Comparison of ENCODE assay signal across 16 mouse cellular contexts in the genomic region with DNA sequence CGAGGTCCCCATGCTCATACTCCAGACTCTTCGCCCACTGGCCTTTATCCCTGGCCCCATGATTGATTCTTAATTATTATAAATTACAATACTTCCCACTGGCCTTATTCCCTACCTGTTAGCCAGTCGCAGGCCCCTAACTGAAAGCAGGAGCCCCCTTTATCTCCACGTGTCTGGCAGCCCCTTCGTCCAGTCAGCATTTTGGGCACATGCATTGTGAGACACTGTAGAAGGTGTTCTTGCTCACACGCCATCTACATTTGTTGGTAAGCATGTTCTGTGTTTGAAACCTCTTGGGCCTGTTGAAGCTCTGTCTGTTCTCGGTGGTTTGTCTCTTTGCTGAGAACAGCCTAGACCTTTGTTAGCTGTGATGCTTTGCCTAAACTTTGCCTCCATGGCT.
"Had no signal": no experiment of that assay in that cellular context is flagged by ENCODE, and none has a peak within 500 bp of the region (broad histone marks: within the 10 kb centered on the region; RNA-seq: fewer than 3 reads in every experiment).

No protein-coding gene starts in this region.

- H3K4me2 ChIP-seq: intestine, embryonic 15.5 days; limb, embryonic 12.5 days; limb, embryonic 15.5 days; liver, embryonic 11.5 days; lung, embryonic 14.5 days; midbrain, embryonic 13.5 days; neural tube, embryonic 12.5 days had no signal

- H3K9me3 ChIP-seq: intestine, embryonic 15.5 days; limb, embryonic 12.5 days; limb, embryonic 15.5 days; midbrain, embryonic 13.5 days; neural tube, embryonic 12.5 days had no signal

- H3K27me3 ChIP-seq: intestine, embryonic 15.5 days; limb, embryonic 12.5 days; limb, embryonic 15.5 days; midbrain, embryonic 13.5 days; neural tube, embryonic 12.5 days had no signal

- H3K36me3 ChIP-seq: intestine, embryonic 15.5 days; limb, embryonic 12.5 days; limb, embryonic 15.5 days; midbrain, embryonic 13.5 days; neural tube, embryonic 12.5 days had no signal

- ATAC-seq: intestine, embryonic 15.5 days; liver, postnatal 0 days; midbrain, embryonic 13.5 days had no signal

- H3K9ac ChIP-seq: intestine, embryonic 15.5 days; limb, embryonic 12.5 days; limb, embryonic 15.5 days; liver, embryonic 14.5 days; liver, postnatal 0 days; lung, embryonic 14.5 days; midbrain, embryonic 13.5 days; neural tube, embryonic 12.5 days had no signal

- H3K4me3 ChIP-seq: intestine, embryonic 15.5 days; limb, embryonic 12.5 days; limb, embryonic 15.5 days; midbrain, embryonic 13.5 days; neural tube, embryonic 12.5 days had no signal

- H3K27ac ChIP-seq: intestine, embryonic 15.5 days; limb, embryonic 15.5 days; liver, embryonic 14.5 days; macrophage; midbrain, embryonic 13.5 days; neural tube, embryonic 12.5 days had no signal

- H3K4me1 ChIP-seq: intestine, embryonic 15.5 days had no signal

- DNase-seq: kidney, adult 11 months; kidney, adult 9 months; kidney, postnatal 25 days; liver, postnatal 0 days; lung, embryonic 14.5 days; retina, postnatal 1 day; thymus, adult 18-20 months; thymus, postnatal 36 days had no signal
